Mouse (Mus musculus): ENCODE data around the gene Qrich2. TPM values are rescaled to one million over a fixed set of nuclear protein-coding genes. Genes with fewer than 3 reads are reported as not detected.
"Not testable (repeated sequence)": the region's sequence is repeated elsewhere in the genome, so short reads cannot be mapped to it uniquely, and the experiment has no call there.

Qrich2 gene
- polyA plus RNA-seq, 1 experiment: 1.2 TPM

DNA sequence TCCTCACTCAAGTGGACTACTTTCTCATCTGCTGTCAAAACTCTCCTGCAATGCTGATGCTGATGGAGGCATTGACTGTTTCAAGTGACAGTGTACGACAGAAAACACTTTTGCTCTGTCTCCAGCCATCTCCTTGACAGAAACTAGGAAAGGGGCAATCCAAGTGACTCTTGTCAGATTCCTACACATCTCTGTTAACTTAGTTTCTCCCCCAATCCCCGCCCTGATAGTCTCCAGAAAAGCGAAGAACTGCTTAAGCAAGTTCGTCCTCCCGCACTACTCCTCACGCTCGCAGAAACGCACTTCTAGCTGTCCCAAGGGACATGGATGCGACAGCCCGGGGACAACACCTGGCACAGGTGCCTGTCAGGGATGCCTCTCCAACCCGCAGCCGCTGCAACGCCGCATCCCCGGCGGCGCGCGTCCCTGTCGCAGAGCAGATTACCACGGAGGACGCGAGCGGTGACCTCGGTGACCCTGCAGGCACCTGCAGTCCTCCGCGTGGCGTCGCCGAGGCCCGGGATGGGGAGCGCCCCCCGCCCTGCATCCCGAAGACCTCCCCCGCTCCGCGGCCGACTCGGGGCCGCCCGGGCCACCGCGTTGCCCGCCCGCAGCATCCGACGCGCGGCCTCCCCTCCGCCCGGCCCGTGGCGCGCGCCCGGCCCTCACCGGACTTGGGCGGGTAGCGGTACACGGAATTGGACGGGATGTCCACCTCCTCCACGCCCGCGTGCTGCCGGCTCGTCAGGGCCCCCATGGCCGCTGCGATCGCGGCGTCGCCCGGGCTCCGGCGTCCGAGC, 53.8 kb downstream of the Qrich2 start:
- no peak for DNase-seq (ENCODE audit: low read depth)

- no peak for DNase-seq (ENCODE audit: low read depth)
These were observed 54.5 kb downstream of the Qrich2 start for GRCm38 (mm10) chr11:116411582-116411981.

GRCm38 (mm10) chr11:116410415-116410814, 55.6 kb downstream of the Qrich2 start:
- DNase-seq (ENCODE audit: low read depth): not testable (repeated sequence)

- DNase-seq (ENCODE audit: low read depth): no peak
These were observed 57.0 kb downstream of the Qrich2 start for GRCm38 (mm10) chr11:116409008-116409407.

- DNase-seq (ENCODE audit: low read depth): no peak
These were observed 59.8 kb downstream of the Qrich2 start for GRCm38 (mm10) chr11:116406231-116406728.

- DNase-seq (ENCODE audit: low read depth): no peak
These were observed 60.4 kb downstream of the Qrich2 start for GRCm38 (mm10) chr11:116405601-116406000.

- DNase-seq (ENCODE audit: low read depth): no peak
These were observed 65.5 kb downstream of the Qrich2 start for GRCm38 (mm10) chr11:116400560-116400959.

DNA sequence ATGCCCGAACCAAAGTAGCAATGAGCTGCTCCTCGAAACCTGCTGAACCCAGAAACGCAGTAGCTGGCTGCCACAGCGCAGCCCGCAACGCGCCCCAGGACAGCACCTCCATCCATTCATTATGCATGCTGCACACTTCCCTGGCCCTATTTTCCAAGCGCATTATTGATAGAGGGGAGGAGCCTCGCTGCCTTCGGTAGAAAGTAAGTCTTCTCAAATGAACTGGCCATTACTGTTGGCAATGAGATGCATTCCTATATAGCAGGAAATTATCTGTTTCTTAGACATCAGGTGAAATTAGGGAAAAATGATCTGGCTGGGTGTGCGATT, 67.7 kb downstream of the Qrich2 start:
- DNase-seq (ENCODE audit: low read depth): no peak

DNA sequence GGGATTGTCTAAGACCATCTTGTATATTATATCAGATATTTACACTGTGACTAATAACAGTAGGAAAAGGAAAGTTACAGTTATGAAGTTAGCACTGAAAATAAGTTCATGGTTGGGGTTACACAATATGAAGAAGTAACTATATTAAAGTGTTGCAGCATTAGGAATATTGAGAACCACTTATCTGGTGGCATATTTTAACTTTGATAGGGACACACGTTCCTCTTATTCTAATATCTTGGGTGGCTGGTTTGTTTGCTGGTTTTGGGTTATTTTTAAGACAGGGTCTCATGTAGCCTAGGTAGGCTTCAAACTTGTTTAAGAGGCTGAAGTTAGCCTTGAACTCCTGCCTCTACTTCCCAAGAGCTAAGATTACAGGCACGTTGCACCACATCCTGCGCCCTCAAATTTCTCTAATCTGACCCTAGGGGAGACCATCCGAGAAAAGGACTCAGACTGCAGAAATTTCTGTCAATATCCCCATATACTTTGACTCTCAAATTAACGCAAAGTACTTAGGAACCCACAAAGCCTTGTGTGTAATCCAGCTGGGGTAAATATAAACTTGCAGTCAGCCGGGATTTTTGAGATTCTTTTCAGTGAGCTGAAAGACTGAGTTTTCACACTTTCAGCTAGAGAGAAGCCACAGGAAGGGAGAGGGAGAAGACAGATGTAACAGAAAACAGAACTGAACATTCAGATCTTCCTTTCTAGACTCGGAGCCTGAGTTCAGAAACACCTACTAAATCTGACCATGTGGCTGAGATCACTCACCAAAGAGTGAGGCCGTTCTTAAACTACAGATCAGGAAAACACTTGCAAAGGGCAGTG, 68.3 kb downstream of the Qrich2 start:
- DNase-seq (ENCODE audit: low read depth): no peak

- no peak for DNase-seq (ENCODE audit: low read depth)
These were observed 69.1 kb downstream of the Qrich2 start for GRCm38 (mm10) chr11:116396934-116397330.

- no peak for DNase-seq (ENCODE audit: low read depth)
These were observed 69.6 kb downstream of the Qrich2 start for GRCm38 (mm10) chr11:116396276-116396933.

DNA sequence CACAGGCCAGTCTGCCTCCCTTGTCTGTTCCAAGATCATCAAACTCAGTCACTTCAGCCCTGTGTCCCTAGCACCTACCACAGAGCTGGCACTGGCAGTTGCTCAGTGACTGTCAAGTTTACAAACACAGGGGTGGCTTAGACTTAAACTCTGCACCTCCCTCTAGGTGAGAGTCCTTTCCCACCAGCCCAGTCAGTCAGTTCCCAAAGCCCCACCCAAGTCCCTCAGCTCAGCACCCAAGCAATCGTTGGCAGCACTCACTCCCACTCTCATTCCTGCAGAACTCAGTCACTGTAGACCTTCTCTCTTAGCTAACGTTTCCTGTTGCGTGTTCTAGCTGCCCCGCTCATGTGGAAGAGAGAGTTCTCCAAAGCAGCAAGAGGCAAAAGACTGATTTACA, 71.3 kb downstream of the Qrich2 start:
- no peak for DNase-seq (ENCODE audit: low read depth)

Other genes starting within 250 kb of the Qrich2 start
- gene Evpl, start 228.2 kb downstream of the Qrich2 start, polyA plus RNA-seq (2012; rRNA removed): 1.2 TPM in 2 replicates
- gene Srp68, start 192.0 kb downstream of the Qrich2 start, polyA plus RNA-seq (2012; rRNA removed): 61.9 and 64.0 TPM in 2 replicates
- 3.9 and 6.5 TPM in 2 replicates for gene Galr2, start 185.3 kb downstream of the Qrich2 start, polyA plus RNA-seq (2012; rRNA removed)
- gene Exoc7, start 159.0 kb downstream of the Qrich2 start, polyA plus RNA-seq (2012; rRNA removed): 41.6 and 44.1 TPM in 2 replicates
- 10.8 and 21.0 TPM in 2 replicates for gene Foxj1, start 130.8 kb downstream of the Qrich2 start, polyA plus RNA-seq (2012; rRNA removed)
- 12.5 and 16.1 TPM in 2 replicates for gene Rnf157, start 53.2 kb downstream of the Qrich2 start, polyA plus RNA-seq (2012; rRNA removed)
- 110 and 127 TPM in 2 replicates for gene Ubald2, start 32.1 kb downstream of the Qrich2 start, polyA plus RNA-seq (2012; rRNA removed)
- 64.2 and 89.9 TPM in 2 replicates for gene Prpsap1, start 28.0 kb upstream of the Qrich2 start, polyA plus RNA-seq (2012; rRNA removed)
- gene Sphk1, start 64.7 kb upstream of the Qrich2 start, polyA plus RNA-seq (2012; rRNA removed): 29.1 and 37.2 TPM in 2 replicates
- 20.5 and 21.5 TPM in 2 replicates for gene Ube2o, start 115.2 kb upstream of the Qrich2 start, polyA plus RNA-seq (2012; rRNA removed)
- gene Aanat, start 120.2 kb upstream of the Qrich2 start, polyA plus RNA-seq (2012; rRNA removed): 0.36 TPM in 1 of 2 replicates, not detected in the other
- gene Rhbdf2, start 160.8 kb upstream of the Qrich2 start, polyA plus RNA-seq (2012; rRNA removed): 29.9 and 33.8 TPM in 2 replicates
- gene Prcd, start 187.3 kb upstream of the Qrich2 start, polyA plus RNA-seq (2012; rRNA removed): 1.7 and 1.9 TPM in 2 replicates
- 50.3 and 55.4 TPM in 2 replicates for gene Cygb, start 188.1 kb upstream of the Qrich2 start, polyA plus RNA-seq (2012; rRNA removed)

Measured in gonadal fat pad, adult 2 months (tissue).